Mouse (Mus musculus) large intestine, adult 2 months (tissue): ENCODE measurements at regions not wholly inside any gene's neighbourhood (a gene's known extent, or its start where the extent isn't known, plus 50 kb on each side); places are given as distances from the start of the nearest gene placed in this dataset.

Source experiments
- DNase-seq: peaks from one replicate; pipeline ENCODE4 v3.0.0-alpha.2; 2012; ENCODE audit warnings: low read depth, low spot score
- WGBS: fragments of 180-500 bp; shearing (Covaris S2); methylation state at CpG from one replicate; pipeline ENCODE4 v1.1.7; 2018; 5-methylcytosine and 5-hydroxymethylcytosine counted together

DNA sequence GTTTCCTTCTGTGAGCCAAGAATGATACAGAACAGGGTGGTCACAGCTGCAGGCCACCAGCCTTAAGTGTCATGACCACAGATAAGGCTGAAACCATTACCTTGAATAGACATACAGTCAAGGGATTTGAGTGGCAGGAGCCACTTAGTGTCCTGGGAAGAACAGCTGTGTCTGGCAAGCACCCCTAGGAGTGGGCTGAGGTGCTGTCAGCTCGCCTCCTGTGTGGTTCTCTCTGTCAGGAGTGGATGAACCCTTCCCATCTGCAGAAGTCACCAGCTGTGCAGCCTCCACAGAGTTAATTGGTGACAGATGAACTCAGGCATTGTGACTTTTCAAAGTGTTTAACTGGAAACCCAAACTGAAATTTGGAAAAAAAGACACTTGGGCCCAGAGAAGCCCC is 163.2 kb upstream of the Gm3448 start:
- no peak for DNase-seq
- 75% methylated on average over 1 of the region's 1 CpGs for WGBS

DNA sequence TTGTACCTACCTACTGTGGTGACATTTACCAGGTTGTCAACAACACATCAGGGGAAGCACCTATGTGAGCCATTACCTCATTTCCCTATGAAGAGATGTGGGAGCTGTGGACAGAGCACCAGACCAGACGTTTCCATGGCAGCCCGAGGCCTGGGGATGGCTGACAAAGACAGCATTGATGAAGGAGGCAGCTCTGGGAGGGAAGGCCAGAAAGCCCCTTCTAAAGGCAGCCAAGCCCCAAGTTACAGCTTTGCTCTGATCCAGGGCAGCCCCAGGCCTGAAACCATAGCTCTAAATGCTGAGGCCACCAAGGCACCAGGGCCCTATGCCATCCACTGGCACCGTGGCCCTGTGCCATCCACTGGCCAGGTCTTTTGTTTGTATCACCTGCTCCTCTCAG is 157.9 kb upstream of the Gm3448 start:
- WGBS, result 79% methylated on average over 3 of the region's 3 CpGs
- DNase-seq, result no peak

GRCm38 (mm10) chr17:15197361-15197760 is 156.0 kb upstream of the Gm3448 start:
- DNase-seq, result no peak
- 76% methylated on average over 6 of the region's 6 CpGs for WGBS

DNA sequence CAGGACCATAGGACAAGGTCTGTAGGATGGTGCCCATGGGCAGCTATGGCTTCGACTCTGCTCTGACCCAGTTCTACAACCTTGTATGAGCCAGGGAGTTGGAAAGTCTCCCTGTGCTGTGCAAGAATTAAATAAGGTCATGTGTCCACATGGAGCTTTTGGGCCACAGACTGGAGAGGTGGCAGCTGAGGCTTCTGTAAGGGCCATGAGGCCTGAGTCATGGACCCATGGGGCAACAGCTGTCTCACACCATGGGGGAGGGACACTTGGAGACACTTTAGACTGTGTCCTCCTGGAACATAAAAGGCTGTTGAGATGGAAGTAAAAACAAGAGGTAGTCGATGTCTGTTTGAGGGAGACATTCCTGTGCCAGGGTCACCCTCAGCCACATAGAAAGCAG is 154.5 kb upstream of the Gm3448 start:
- 82% methylated on average over 2 of the region's 2 CpGs for WGBS
- no peak for DNase-seq

GRCm38 (mm10) chr17:15194894-15195461 is 153.6 kb upstream of the Gm3448 start:
- DNase-seq, result no peak
- WGBS, result 63% methylated on average over 7 of the region's 7 CpGs

- WGBS, result 75% methylated on average over 6 of the region's 6 CpGs
- DNase-seq, result no peak
Observed at GRCm38 (mm10) chr17:15193831-15194230, 152.5 kb upstream of the Gm3448 start.

DNA sequence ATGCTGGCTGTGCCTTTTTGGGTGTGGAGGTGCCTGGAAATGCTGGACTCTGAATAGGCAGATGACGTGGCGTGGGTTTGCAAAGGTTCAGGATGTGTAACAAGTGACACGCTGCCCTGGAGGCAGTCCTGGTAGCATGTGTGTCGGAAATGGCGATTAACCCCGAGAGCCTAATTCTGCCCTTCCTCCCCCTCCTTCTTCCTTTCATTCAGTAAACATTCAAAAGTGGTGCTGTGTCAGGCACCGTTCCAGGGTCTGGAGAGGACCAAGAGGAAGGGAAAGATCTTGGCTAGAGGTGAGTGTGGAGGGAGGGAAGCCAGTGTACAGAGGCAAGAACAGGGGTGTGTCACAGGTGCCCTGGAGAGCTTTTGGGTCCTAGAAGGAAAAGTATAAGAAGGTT is 151.5 kb upstream of the Gm3448 start:
- 9% methylated on average over 7 of the region's 7 CpGs for WGBS
- DNase-seq, result peak; percentile 13

DNA sequence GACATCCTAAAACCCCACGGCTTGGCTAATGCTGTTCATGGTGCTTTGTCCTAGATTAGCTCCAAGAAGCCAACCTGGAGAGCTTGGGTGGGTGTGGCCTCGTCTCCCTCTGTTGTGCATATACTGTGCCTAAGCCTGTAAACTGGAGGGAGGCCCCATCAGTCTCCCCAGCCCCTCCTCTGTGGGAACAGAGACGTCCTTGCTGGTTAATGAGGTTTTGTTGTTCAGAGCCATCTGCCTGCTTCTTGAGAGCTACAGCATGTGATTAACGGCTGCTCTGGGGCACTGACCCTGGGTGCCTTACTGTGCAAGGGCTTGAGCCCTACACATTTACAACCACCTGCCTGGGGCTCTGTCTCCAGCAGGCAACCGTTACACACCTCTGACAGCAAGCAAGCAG is 143.9 kb upstream of the Gm3448 start:
- WGBS, result 15% methylated on average over 5 of the region's 5 CpGs
- no peak for DNase-seq

- 75% methylated on average over 6 of the region's 6 CpGs for WGBS
- DNase-seq, result no peak
Observed at GRCm38 (mm10) chr17:15183800-15184199, 142.5 kb upstream of the Gm3448 start.

- DNase-seq, result no peak
- WGBS, result 28% methylated on average over 4 of the region's 4 CpGs
Observed at GRCm38 (mm10) chr17:15182105-15182504, 140.8 kb upstream of the Gm3448 start.

GRCm38 (mm10) chr17:15180223-15180860 is 139.0 kb upstream of the Gm3448 start:
- DNase-seq, result no peak
- 51% methylated on average over 10 of the region's 10 CpGs for WGBS

DNA sequence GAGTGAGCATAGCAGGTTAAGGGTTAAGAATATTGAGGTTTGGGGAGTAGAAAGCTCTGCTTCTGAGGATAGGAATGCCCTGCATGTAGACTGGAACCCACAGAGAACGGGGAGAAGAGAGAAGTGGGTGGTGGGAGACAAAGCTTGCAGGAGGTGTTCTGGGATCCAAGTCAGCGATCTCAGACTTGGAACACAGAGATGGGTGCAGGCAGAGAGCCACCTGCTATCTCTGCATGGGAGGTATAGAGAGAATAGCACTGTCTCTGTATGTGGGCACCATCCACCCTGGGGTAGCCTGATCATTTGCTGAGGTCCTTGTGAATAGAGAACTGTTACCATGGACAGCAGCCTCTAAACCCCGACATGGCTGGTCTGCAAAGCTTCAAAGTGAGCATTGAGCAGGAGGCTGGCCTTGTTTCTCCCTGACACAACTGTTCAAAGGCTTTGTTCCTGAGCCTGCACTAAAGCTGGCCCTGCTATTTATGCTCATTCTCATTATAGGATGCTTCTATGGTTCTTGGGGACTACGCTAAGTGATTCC is 138.1 kb upstream of the Gm3448 start:
- 65% methylated on average over 4 of the region's 4 CpGs for WGBS
- DNase-seq, result no peak

- 74% methylated on average over 3 of the region's 3 CpGs for WGBS
- DNase-seq, result no peak
Observed at GRCm38 (mm10) chr17:15177390-15177789, 136.1 kb upstream of the Gm3448 start.

DNA sequence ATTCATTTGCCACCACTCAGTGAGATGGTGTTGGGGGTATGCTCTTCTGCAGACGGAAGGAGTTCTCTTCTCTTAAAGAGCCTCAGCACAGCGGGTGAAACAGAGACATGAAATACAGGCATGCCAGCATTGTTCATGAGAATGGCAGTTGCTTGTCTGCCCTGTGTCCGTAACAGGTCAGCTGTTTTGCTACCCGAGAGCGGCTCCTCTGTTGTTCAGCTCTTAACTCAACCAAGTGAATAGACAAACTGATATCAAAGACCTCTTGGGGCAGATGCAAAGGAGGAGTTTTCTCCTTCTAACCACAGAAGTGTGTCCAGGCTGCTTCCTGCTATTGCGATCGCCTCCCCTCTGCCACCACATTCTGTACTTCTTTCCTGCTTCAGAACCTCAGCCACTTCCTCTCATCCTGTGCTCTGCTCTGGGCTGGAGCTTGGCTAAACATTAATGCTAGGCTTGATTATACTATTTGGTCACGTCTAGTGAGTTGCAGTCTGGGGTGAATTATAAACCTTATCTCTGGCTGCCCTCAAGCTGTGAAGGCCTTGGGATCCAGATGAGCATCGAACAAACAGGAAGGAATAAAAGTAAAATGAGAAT is 133.1 kb upstream of the Gm3448 start:
- no peak for DNase-seq
- WGBS, result 35% methylated on average over 9 of the region's 9 CpGs

- DNase-seq, result no peak
- 86% methylated on average over 3 of the region's 3 CpGs for WGBS
Observed at GRCm38 (mm10) chr17:15167927-15168326, 126.6 kb upstream of the Gm3448 start.

DNA sequence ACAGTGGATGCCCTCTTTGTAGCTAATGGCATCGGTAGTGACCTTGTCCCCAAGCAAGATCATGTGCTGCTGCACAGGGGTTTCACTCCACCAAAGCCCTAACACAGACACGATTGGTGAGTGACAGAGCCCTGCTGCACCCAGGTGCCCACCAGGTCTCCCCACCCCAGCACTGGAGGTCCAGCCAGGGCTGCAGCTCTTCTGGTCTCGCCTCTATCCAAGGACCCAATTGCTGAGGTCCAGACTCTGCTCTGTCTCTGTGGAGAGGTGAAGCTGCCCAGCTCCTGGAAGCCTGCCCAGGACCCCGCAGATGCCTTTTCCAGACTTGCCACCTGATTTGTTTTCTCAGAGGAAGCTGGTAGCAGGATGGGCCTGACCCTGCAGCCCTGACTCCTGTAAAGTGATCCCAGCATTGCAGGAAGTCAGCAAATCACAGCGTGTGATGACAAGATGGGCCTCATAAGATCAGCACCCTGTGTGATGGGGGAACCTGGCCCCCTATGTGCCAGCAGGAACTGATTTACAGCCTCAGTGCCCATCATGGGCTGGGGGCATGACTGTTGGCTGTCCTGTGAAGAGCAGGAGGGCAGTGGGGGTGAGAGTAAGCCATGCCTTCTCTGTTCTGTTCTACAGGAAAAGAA is 116.5 kb upstream of the Gm3448 start:
- 85% methylated on average over 5 of the region's 5 CpGs for WGBS
- DNase-seq, result no peak

DNA sequence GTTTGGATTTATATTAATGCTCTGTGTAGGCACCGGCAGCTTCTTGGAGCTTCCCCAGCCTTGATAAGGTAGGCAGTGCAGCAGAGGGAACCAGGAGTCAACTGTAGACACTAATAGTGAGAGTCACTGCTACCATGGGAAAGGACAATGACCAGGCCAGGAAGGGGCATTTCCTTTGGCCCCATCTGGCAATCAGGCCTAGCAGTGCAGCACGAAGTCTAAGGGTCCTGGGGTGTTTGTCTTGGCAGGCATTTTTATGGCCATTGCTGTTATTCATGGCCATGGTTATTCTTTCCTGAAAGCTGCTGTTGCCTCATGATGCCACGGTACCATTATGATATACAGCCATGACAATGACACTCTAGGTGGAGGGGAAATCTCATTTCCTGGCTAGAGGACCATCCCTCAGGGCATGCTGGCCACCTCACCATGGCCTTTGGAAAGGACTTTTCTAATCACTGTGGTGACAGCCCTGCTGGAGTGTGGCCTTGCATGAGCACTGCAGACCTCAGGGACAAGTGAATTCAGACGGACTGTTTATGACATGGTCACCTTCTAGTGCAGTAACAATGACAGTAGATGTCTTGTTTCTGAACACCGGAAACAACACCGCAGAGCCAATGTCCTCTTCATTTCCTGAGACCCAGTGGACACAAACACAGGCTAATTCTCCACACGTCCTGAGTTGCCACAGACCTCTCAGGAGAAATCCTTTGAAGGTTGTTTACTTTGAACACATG is 111.8 kb upstream of the Gm3448 start:
- no peak for DNase-seq
- 51% methylated on average over 7 of the region's 7 CpGs for WGBS

DNA sequence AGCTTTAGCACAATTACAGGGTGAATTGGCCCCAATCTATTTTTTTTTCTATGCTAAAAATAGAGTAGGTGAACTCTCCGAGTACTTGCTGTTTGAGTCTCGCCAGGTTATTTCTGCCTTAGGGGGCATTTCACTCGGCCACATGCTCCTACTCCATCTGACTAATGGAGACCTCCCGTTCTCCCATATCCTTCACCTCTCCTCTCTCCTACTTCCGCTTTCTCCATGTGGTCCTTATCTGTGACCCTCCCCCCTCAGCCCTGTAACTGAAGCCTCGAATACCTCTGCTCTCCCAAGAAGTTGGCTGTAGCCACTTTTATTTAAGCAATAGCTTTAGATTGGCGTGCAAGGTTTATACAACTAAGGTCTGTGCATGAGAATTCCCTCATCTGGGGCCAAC is 111.1 kb upstream of the Gm3448 start:
- no peak for DNase-seq
- WGBS, result 77% methylated on average over 7 of the region's 7 CpGs

DNA sequence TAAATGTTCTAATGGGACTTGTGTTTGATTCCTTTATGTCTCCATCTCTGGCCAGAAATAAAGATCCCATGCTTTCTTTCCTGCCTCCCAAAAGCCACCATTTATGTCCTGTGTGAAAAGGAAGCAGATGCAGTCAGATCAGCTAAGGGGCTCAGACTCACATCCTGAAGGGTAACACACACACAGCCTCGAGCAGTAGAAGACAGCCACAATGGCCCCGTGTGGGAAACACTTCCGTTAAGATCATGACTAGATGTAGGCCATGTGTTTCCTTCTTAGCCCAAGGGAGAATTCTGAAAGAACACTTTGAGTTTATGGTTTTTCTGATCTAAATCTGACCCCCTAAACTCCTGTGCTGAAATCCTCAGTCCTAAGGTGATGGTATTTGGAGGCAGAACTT is 110.4 kb upstream of the Gm3448 start:
- 82% methylated on average over 3 of the region's 3 CpGs for WGBS
- no peak for DNase-seq

- WGBS, result 57% methylated on average over 7 of the region's 7 CpGs
- DNase-seq, result no peak
Observed at GRCm38 (mm10) chr17:15146607-15147006, 105.3 kb upstream of the Gm3448 start.
